Mouse (Mus musculus): ENCODE measurements around the gene Wdtc1. TPM values are rescaled to one million over a fixed set of nuclear protein-coding genes. Genes with fewer than 3 reads are reported as not detected.
A peak's percentile ranks its signal among the peaks of the same experiment; 100 is the strongest.

The Wdtc1 gene
- total RNA-seq, 2 experiments from 2014 or later, result 78.8 to 82.5 TPM

DNA sequence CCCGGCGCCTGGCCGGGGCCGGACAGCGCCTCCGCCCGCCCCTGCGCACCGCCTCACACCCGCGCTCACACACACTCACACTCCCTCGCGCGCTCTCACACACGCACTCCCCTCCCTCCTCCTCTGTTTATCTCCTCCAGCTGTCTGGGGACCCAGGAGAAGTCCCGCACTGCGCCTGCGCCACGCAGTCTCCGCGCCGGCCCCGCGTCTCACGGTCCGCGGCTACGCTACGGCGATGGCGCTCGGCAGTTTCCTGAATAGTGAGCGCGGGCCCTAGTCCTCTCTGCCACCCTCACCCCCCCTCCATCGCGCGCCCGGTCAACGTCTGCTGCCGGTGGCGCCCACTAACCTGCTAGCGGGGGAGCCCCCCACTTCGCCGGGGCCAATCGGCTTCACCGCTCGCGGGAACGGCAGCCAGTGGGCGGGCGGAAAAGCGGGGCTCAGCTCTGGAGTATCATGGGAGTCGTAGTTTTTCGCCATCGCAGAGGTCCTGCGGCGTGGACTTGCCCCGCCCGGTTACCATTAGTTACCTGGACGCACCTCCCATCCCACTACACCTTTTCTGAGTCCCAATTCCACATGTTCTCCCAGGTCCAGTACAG, 14.0 kb downstream of the Wdtc1 start:
- no peak for TF ChIP-seq CTCF (conservative IDR thresholded peaks at IDR 0.05)
- Histone ChIP-seq H3K4me3 (peak overlapping the region; percentile 99), H3K27ac (peak overlapping the region; percentile 97)
- DNase-seq (ENCODE audit: low spot score in 2 of 2), result peak; percentile 98 to 99

DNA sequence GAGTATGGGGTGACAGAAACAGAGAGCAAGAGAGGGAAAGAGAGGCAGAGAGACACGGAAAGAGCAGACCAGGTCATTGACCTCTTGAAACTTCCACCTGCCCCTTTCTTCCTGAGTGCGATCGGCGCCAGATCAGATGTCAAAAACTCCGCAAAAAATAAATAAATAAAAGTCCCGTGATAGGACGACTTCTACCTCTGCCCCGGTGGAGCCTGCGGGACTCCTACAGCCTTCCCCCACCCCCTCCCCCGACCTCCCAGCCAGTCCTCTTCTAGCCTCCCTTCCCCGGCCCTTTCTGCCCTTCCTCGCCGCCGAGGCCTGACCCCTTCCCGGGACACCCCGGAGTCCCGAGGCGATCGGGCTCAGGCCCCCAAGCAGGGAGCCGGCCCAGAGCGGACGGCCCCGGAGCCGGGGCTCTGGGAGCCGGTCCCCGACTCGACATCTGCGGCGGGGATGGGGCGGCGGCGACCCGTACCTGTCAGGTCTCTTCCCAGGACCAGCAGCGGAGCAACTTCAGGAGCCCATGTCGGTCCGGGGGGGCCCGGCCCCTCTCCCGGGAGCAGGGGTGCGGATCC, 14.7 kb downstream of the Wdtc1 start:
- Histone ChIP-seq H3K27ac (peak overlapping the region; percentile 97), H3K4me3 (peak overlapping the region; percentile 99)
- DNase-seq (ENCODE audit: low spot score in 2 of 2), result no peak
- no peak for TF ChIP-seq CTCF (conservative IDR thresholded peaks at IDR 0.05)

GRCm38 (mm10) chr4:133337833-133338520, 15.3 kb downstream of the Wdtc1 start:
- no peak for TF ChIP-seq CTCF (conservative IDR thresholded peaks at IDR 0.05)
- DNase-seq (ENCODE audit: low spot score in 2 of 2), result no peak
- peak overlapping the region; percentile 99 for H3K4me3 ChIP-seq
- H3K27ac ChIP-seq, result no peak overlapping the region

DNA sequence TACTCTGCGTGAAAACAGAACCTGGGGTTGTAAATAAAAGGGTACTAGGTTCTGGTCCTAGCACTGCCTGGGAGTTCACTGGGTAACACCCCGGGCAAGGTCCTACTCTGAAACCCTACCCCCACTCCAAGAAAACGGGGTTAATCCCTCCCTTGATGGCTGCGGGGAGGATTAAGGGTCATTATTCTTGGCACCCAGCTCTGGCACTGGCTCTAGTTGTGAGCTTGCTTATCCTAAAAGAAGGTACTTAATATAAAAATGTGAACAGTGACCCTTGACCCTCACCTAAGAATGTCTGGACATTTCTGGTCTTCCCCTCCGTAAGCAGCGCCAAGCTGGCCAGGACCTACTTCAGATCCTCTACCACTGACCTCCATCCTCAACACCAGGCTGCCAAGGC, 20.0 kb downstream of the Wdtc1 start:
- DNase-seq (ENCODE audit: low spot score in 2 of 2), result no peak
- no peak for TF ChIP-seq CTCF (conservative IDR thresholded peaks at IDR 0.05)

GRCm38 (mm10) chr4:133330296-133330695, 23.0 kb downstream of the Wdtc1 start:
- no peak overlapping the region for H3K4me3 ChIP-seq
- TF ChIP-seq CTCF (conservative IDR thresholded peaks at IDR 0.05), result no peak
- no peak overlapping the region for H3K27ac ChIP-seq
- no peak for DNase-seq (ENCODE audit: low spot score in 2 of 2)

More for the DNA sequence above, 20.0 kb downstream of the Wdtc1 start:
- H3K27ac ChIP-seq, result 0 out of 2 replicates have a peak overlapping the region, but pooled peaks have one; percentile 1
- H3K4me3 ChIP-seq, result no peak overlapping the region

DNA sequence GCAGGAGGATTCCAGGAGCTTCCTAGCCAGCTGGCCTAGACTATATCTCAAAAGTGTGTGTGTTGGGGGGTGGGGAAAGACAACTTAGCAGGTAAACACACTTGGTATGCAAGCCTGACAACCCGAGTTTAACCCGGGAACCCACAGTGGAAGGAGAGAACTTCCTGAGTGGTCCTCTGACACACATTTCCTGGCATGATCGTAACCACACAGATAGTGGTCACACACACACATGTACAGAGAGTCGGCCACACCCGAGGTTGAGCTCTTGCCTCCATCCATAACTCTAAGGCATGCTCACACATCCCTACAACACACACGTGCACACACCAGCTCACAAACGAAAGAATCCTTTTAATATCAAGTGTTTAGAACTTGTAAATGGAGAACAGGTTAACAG, 25.2 kb downstream of the Wdtc1 start:
- TF ChIP-seq CTCF (conservative IDR thresholded peaks at IDR 0.05), result no peak
- H3K4me3 ChIP-seq, result no peak overlapping the region
- DNase-seq (ENCODE audit: low spot score in 2 of 2), result no peak
- no peak overlapping the region for H3K27ac ChIP-seq

GRCm38 (mm10) chr4:133319667-133320066, 33.6 kb downstream of the Wdtc1 start:
- no peak for TF ChIP-seq CTCF (conservative IDR thresholded peaks at IDR 0.05)
- no peak overlapping the region for H3K27ac ChIP-seq
- H3K4me3 ChIP-seq, result no peak overlapping the region
- DNase-seq (ENCODE audit: low spot score in 2 of 2), result no peak

GRCm38 (mm10) chr4:133315991-133316390, 37.3 kb downstream of the Wdtc1 start:
- Histone ChIP-seq H3K27ac (no peak overlapping the region), H3K4me3 (no peak overlapping the region)
- no peak for DNase-seq (ENCODE audit: low spot score in 2 of 2)
- TF ChIP-seq CTCF (conservative IDR thresholded peaks at IDR 0.05), result no peak

DNA sequence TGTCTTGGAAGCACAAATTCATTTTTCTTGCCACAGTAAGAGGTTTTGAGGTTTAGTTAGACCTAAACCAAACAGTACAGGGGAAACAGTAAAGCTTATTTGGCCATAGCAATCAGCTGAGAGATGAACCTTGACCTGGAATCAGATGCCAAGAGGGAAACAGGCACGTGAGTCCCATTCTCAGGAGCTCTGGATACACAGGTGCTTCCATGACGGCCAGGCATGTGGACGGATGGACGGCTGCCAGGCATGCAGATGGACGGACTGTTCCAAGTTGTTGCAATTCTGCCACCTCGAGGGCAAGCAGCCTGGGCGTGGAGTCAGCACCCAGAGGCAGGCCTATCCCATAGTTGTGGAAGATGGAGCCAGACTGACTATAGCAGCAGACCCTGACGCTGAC, 38.4 kb downstream of the Wdtc1 start:
- Histone ChIP-seq H3K27ac (no peak overlapping the region), H3K4me3 (no peak overlapping the region)
- DNase-seq (ENCODE audit: low spot score in 2 of 2), result no peak
- no peak for TF ChIP-seq CTCF (conservative IDR thresholded peaks at IDR 0.05)

GRCm38 (mm10) chr4:133309948-133310347, 43.3 kb downstream of the Wdtc1 start:
- no peak overlapping the region for H3K27ac ChIP-seq
- peak; percentile 77 to 95 for DNase-seq (ENCODE audit: low spot score in 2 of 2)
- TF ChIP-seq CTCF (conservative IDR thresholded peaks at IDR 0.05), result peak; percentile 100
- H3K4me3 ChIP-seq, result no peak overlapping the region

DNA sequence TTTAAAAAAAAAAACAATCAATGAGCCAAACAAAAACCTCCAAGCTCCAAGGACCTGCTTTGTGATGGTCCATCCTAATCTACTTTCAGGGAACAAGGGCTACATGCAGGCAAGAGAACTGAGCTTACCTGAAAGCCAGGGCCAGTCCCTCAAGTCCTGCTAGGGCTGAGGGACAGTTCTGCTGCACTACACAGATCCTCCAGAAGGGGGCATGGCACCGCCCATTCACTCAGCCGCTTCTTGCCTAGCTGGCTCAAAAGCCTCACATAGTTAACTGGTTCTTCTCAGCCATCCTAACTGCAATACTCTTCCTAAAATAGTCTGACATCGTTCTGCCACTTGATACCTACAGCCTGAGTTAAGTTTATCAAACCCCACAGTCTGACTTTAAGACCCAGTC, 46.0 kb downstream of the Wdtc1 start:
- peak; percentile 91 for TF ChIP-seq CTCF (conservative IDR thresholded peaks at IDR 0.05)
- Histone ChIP-seq H3K4me3 (no peak overlapping the region), H3K27ac (no peak overlapping the region)
- peak in 1 of 2 experiments; percentile 62 for DNase-seq (ENCODE audit: low spot score in 2 of 2)

DNA sequence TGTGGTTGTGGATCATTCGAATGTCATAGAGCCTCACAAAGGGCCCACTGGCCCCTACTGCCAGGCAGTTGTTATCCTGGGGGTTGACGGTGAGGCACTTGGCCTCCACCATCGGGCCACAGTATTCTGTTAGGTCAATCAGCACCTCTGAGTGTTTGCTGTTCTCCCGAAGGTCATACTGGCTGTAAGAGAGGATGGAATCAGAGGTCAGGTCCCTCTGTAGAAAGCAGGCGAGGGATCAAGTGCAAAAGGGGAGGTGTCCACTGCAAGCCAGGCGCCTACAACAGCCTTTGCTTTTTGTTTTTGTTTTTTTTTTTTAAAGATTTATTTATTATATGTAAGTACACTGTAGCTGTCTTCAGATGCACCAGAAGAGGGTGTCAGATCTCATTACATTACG, 47.5 kb downstream of the Wdtc1 start:
- no peak for DNase-seq (ENCODE audit: low spot score in 2 of 2)
- Histone ChIP-seq H3K27ac (no peak overlapping the region), H3K4me3 (no peak overlapping the region)
- no peak for TF ChIP-seq CTCF (conservative IDR thresholded peaks at IDR 0.05)

DNA sequence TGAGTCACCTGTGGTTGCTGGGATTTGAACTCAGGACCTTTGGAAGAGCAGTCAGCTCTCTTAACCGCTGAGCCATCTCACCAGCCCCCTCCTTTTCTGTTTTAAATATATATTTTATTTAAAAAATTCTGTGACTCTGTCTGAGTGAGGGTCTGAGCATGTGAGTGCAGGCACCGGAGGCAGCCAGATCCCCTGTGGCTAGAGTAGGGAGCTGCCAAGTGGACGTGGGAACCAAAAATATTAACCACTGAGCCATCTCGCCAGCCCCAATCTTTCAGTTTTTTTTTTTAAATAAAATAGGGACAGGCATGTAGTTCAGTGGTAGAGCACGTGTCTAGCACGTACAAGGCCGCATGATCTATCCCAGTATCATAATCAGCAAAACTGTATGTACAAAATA, 48.5 kb downstream of the Wdtc1 start:
- H3K4me3 ChIP-seq, result no peak overlapping the region
- DNase-seq (ENCODE audit: low spot score in 2 of 2), result no peak
- no peak overlapping the region for H3K27ac ChIP-seq
- no peak for TF ChIP-seq CTCF (conservative IDR thresholded peaks at IDR 0.05)

- H3K4me3 ChIP-seq, result no peak overlapping the region
- H3K27ac ChIP-seq, result peak overlapping the region; percentile 63
- no peak for DNase-seq (ENCODE audit: low spot score in 2 of 2)
- no peak for TF ChIP-seq CTCF (conservative IDR thresholded peaks at IDR 0.05)
Measured at GRCm38 (mm10) chr4:133302668-133303067, 50.6 kb downstream of the Wdtc1 start.

All from layer of hippocampus, adult 2 months (tissue).